Mouse (Mus musculus) heart, adult 2 months (tissue): ENCODE data around the gene Prm1. TPM values are rescaled to one million over a fixed set of nuclear protein-coding genes. Genes with fewer than 3 reads are reported as not detected.
"Not testable (repeated sequence)": the region's sequence is repeated elsewhere in the genome, so short reads cannot be mapped to it uniquely, and the experiment has no call there.

Experiments
- DNase-seq, 2 experiments: peaks; one replicate each; pipeline ENCODE4 v3.0.0; 2021
- H3K27ac ChIP-seq: fragments of 200-600 bp; 2 replicates; pipeline ENCODE4 v1.8.1; 2022
- H3K27me3 ChIP-seq: fragments of 200-500 bp; 2 replicates; pipeline ENCODE4 v1.6.1; 2012; ENCODE audit warnings: mild to moderate bottlenecking, low read length, inconsistent platforms, mixed read lengths; ENCODE audit not compliant: control insufficient read depth, insufficient read depth
- H3K36me3 ChIP-seq: fragments of 200-500 bp; 2 replicates; pipeline ENCODE4 v1.6.1; 2012; ENCODE audit warnings: low read length, inconsistent platforms; ENCODE audit not compliant: control insufficient read depth, insufficient read depth
- H3K4me1 ChIP-seq: fragments of 200-500 bp; 2 replicates; pipeline ENCODE4 v1.6.1; 2011; ENCODE audit warnings: low read length; ENCODE audit not compliant: control insufficient read depth, insufficient read depth
- H3K4me3 ChIP-seq: fragments of 200-600 bp; 2 replicates; pipeline ENCODE4 v1.8.1; 2022
- H3K79me2 ChIP-seq: fragments of 200-500 bp; replicated peaks from 2 replicates; pipeline ENCODE4 v1.6.1; 2012; ENCODE audit warnings: mild to moderate bottlenecking, inconsistent platforms, low read length, moderate library complexity, mixed read lengths; ENCODE audit not compliant: control insufficient read depth, insufficient read depth
- H3K9ac ChIP-seq: fragments of 200-500 bp; 2 replicates; pipeline ENCODE4 v1.6.1; 2012; ENCODE audit warnings: low read depth, mild to moderate bottlenecking, control low read depth, inconsistent platforms, low read length, mixed read lengths
- CTCF ChIP-seq: fragments of 200-600 bp; IDR thresholded peaks from 2 replicates; pipeline ENCODE4 v1.8.1; 2022; ENCODE audit warnings: antibody characterized with exemption, mild to moderate bottlenecking, moderate library complexity
- EP300 ChIP-seq: fragments of 200-500 bp; IDR thresholded peaks from 2 replicates; pipeline ENCODE4 v1.6.1; 2011; ENCODE audit warnings: low read depth, low read length, control low read depth; ENCODE audit not compliant: insufficient read depth
- POLR2A ChIP-seq: fragments of 200-500 bp; IDR thresholded peaks from 2 replicates; pipeline ENCODE4 v1.6.1; 2011; ENCODE audit warnings: mild to moderate bottlenecking, low read depth, low read length, control low read depth; ENCODE audit not compliant: insufficient read depth
- WGBS: fragments of 180-500 bp; shearing (Covaris S2); methylation state at CpG from one replicate; pipeline ENCODE4 v1.1.7; 2018; 5-methylcytosine and 5-hydroxymethylcytosine counted together
- intact Hi-C: fragments of 180-260 bp; cut with DNase I; formaldehyde crosslinking; loops from one replicate; pipeline ENCODE4 v1.15.1; 2025
- polyA plus RNA-seq: library from polyadenylated mRNA; depleted of rRNA; stranded (reverse); fragments of >200 nt; gene quantifications from 2 replicates; pipeline ENCODE4 v1.2.3, GENCODE M21; 2012
- total RNA-seq, 2 experiments: library from RNA; stranded (reverse); gene quantifications; 2 replicates each; pipeline ENCODE4 v1.2.3; 2021

Gene Prm1
- total and polyA plus RNA-seq, 3 experiments, result 4.7 TPM; not detected in 2

- Histone ChIP-seq H3K79me2 (no peaks in the 10 kb centered on the region), H3K9ac (no peak overlapping the region), H3K4me3 (no peak overlapping the region), H3K36me3 (no peaks in the 10 kb centered on the region), H3K27ac (no peak overlapping the region), H3K27me3 (no peaks in the 10 kb centered on the region), H3K4me1 (peaks cover 6% of the 10 kb centered on the region)
- intact Hi-C loops, result no loop called here
- no peak for TF ChIP-seq EP300
- TF ChIP-seq CTCF, result no peak
- TF ChIP-seq POLR2A, result no peak
- WGBS, result 69% methylated on average over 4 of the region's 4 CpGs
- no peak for DNase-seq
These were observed 13.0 kb upstream of the Prm1 start for GRCm38 (mm10) chr16:10818579-10819135.

- no peak overlapping the region for H3K4me3 ChIP-seq
- H3K79me2 ChIP-seq, result no peaks in the 10 kb centered on the region
- H3K9ac ChIP-seq, result no peak overlapping the region
- 52% methylated on average over 4 of the region's 4 CpGs for WGBS
- TF ChIP-seq CTCF, result no peak
- TF ChIP-seq POLR2A, result no peak
- no peak for TF ChIP-seq EP300
- peaks cover 4% of the 10 kb centered on the region for H3K4me1 ChIP-seq
- intact Hi-C loops, result no loop called here
- H3K27me3 ChIP-seq, result no peaks in the 10 kb centered on the region
- H3K27ac ChIP-seq, result no peak overlapping the region
- peak in 1 of 2 experiments; percentile 25 for DNase-seq
- no peaks in the 10 kb centered on the region for H3K36me3 ChIP-seq
These were observed 9.2 kb upstream of the Prm1 start for GRCm38 (mm10) chr16:10814864-10815263.

- 85% methylated on average over 4 of the region's 4 CpGs for WGBS
- Histone ChIP-seq H3K4me3 (no peak overlapping the region), H3K27me3 (no peaks in the 10 kb centered on the region)
These were observed 8.1 kb upstream of the Prm1 start for GRCm38 (mm10) chr16:10813726-10814125.

GRCm38 (mm10) chr16:10812865-10813371 is 7.3 kb upstream of the Prm1 start, which contains the start of gene Gm11172:
Gene Gm11172 (plus strand): TSS chr16:10812915.
- H3K79me2 ChIP-seq, result no peaks in the 10 kb centered on the region
- H3K36me3 ChIP-seq, result no peaks in the 10 kb centered on the region
- no peak for DNase-seq
- WGBS, result 67% methylated on average over 2 of the region's 2 CpGs
- H3K4me3 ChIP-seq, result no peak within 1 kb of the TSS
- intact Hi-C loops, result no loop called here
- peaks cover 2% of the 10 kb centered on the region for H3K4me1 ChIP-seq
- H3K27me3 ChIP-seq, result no peaks in the 10 kb centered on the region
- TF ChIP-seq CTCF, result no peak
- TF ChIP-seq POLR2A, result no peak
- no peak for TF ChIP-seq EP300
- no peak within 1 kb of the TSS for H3K9ac ChIP-seq
- H3K27ac ChIP-seq, result no peak within 1 kb of the TSS

More at GRCm38 (mm10) chr16:10813726-10814125, 8.1 kb upstream of the Prm1 start:
- Histone ChIP-seq H3K9ac (no peak overlapping the region), H3K4me1 (peaks cover 2% of the 10 kb centered on the region), H3K79me2 (no peaks in the 10 kb centered on the region), H3K27ac (no peak overlapping the region), H3K36me3 (no peaks in the 10 kb centered on the region)
- no peak for DNase-seq
- TF ChIP-seq POLR2A (no peak), EP300 (no peak)
- intact Hi-C loops, result no loop called here

GRCm38 (mm10) chr16:10810376-10810775 is 4.7 kb upstream of the Prm1 start:
- Histone ChIP-seq H3K79me2 (no peaks in the 10 kb centered on the region), H3K4me3 (no peak overlapping the region), H3K27me3 (no peaks in the 10 kb centered on the region), H3K36me3 (no peaks in the 10 kb centered on the region), H3K27ac (no peak overlapping the region), H3K4me1 (peaks cover 2% of the 10 kb centered on the region), H3K9ac (no peak overlapping the region)
- WGBS, result 96% methylated on average over 1 of the region's 1 CpGs
- intact Hi-C loops, result no loop called here
- no peak for DNase-seq
- no peak for TF ChIP-seq POLR2A
- no peak for TF ChIP-seq EP300
- no peak for TF ChIP-seq CTCF

GRCm38 (mm10) chr16:10802420-10802819 is 3.2 kb downstream of the Prm1 start:
- H3K9ac ChIP-seq, H3K4me3 ChIP-seq, intact Hi-C loops, H3K79me2 ChIP-seq, H3K36me3 ChIP-seq, H3K27me3 ChIP-seq, H3K27ac ChIP-seq, DNase-seq, H3K4me1 ChIP-seq: not testable (repeated sequence)
- 77% methylated on average over 3 of the region's 3 CpGs for WGBS

- TF ChIP-seq EP300 (no peak), POLR2A (no peak)
- Histone ChIP-seq H3K36me3 (no peaks in the 10 kb centered on the region), H3K4me1 (no peaks in the 10 kb centered on the region), H3K27me3 (no peaks in the 10 kb centered on the region), H3K4me3 (no peak within 1 kb of the TSS), H3K27ac (no peak within 1 kb of the TSS), H3K79me2 (no peaks in the 10 kb centered on the region), H3K9ac (no peak within 1 kb of the TSS)
- intact Hi-C loops, result no loop called here
- 83% methylated on average over 6 of the region's 6 CpGs for WGBS
- DNase-seq, result no peak
These were observed 9.6 kb downstream of the Prm1 start, which contains the start of gene Prm2 for GRCm38 (mm10) chr16:10796034-10796433. Gene Prm2 (minus strand): TSS chr16:10796134.
